Mouse (Mus musculus) thymus, postnatal 14 days (tissue): ENCODE results near the gene Pdzd3.

Experiments
- DNase-seq: peaks from one replicate; pipeline ENCODE4 v3.0.0; 2021

The Pdzd3 gene

DNA sequence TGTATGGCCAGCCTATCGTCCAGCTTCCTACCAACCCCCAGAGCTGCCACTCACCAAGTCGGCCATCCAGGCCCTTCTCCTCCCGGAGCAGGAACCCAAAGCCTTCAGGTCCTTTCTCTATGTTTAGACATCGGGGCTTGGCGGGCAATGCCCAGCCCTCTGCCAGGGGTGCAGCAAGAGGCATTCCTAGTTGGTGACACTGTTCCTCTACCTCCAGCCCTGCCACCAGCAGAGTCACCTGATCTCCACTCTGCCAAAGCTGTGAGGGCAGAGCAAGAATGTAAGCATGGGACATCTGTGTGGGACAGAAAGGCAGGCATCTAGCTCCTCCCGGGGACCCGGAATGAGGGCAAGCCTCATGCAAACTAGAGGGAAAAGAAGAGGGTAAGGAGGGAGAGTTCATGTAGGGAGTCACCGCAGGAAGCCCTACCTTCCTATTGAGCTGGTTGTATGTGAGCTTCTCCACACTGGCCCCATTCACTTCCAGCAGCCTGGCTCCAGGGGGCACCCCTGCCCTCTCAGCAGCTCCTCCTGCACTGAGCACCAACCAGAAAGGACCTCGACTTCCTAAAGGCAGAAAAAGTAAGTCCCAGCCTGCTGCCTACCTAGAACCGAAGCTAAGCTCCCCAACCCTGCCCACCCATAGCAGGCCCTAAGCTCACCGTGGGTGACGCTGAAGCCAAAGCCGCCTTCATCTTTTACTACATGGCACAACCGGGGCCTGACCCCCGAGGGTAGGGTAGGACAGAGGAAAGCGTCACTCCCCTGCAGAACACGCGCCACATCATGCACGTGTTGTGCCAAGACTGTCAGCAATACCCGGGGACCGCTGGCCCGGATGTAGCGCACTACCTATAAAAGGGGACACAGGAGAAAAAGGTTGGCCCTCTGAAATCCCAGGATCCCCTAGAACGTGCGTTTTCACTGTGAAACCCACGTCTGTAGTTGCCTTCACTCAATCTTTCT, 1.8 kb downstream of the Pdzd3 start:
- peak; percentile 92 for DNase-seq

GRCm38 (mm10) chr9:44247907-44248306, 3.4 kb downstream of the Pdzd3 start:
- DNase-seq = no peak

GRCm38 (mm10) chr9:44243621-44244020, 7.7 kb downstream of the Pdzd3 start:
- DNase-seq = no peak

GRCm38 (mm10) chr9:44241418-44241817, 9.9 kb downstream of the Pdzd3 start:
- DNase-seq = peak; percentile 63

DNA sequence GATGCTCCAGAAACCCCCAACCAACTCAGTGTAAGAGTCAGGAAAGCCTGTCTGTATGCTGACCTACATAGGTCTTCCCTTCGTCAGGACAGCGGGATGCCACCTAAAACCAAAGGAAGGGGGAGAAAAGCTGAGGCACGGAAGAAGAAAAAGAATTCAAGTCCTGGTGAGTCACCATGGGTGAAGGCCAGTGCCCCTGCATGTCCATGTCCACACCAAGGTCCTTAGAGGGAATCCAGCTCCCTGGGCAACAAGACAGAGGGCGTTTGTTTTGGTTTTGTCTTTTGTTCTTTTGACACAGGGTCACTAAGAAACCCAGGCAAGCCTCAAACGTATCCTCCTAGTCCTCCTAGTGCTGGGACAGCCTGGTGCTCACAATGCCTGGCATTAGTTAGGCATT, 10.4 kb downstream of the Pdzd3 start:
- no peak for DNase-seq

DNA sequence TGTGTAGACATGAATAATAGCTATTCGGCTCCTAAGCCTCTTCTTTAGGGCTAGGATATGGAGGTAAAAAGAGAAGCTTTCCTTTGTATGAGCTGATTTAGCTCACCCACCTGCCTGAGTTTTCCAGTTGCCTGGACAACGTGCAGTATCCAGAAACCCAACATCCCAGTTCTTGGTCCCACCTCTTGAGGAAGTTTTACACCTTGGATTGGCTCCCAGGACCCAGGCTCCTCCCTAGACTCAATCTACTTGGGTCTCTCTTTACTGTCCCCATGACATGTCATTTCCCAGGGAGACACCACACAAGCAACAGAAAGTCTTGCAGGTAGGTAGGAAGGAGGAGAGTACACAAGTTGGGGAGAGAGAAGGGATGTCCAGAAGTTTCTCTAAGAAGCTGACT, 10.9 kb downstream of the Pdzd3 start, which contains the start of gene Ccdc153:
Gene Ccdc153 (plus strand): TSS at position 278 of the 400 bp plus-strand sequence.
- no peak for DNase-seq

DNA sequence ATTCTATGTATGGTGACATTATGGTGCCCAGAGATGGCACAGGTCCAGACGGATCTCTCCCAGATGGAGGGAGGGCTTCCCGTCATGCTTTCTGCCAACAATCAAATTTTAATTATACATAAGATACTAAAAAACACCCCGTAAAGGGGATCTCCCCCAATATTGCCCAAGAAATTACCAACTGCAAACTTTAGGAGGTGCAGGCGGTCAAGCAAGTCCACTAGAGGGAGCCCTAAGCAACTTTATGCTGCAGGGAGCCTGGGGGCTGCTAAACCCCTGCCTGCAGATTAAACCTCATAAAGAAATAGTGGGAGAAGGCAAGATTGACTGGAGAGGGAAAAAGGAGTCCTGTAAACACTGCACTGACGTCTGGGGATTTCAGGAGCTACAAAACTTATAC, 11.8 kb downstream of the Pdzd3 start:
- DNase-seq = peak; percentile 90

GRCm38 (mm10) chr9:44238501-44239190, 12.6 kb downstream of the Pdzd3 start:
- peak; percentile 84 for DNase-seq

GRCm38 (mm10) chr9:44237128-44237527, 14.1 kb downstream of the Pdzd3 start:
- peak; percentile 32 for DNase-seq

- DNase-seq = no peak
Observed at GRCm38 (mm10) chr9:44236601-44237000, 14.7 kb downstream of the Pdzd3 start.

DNA sequence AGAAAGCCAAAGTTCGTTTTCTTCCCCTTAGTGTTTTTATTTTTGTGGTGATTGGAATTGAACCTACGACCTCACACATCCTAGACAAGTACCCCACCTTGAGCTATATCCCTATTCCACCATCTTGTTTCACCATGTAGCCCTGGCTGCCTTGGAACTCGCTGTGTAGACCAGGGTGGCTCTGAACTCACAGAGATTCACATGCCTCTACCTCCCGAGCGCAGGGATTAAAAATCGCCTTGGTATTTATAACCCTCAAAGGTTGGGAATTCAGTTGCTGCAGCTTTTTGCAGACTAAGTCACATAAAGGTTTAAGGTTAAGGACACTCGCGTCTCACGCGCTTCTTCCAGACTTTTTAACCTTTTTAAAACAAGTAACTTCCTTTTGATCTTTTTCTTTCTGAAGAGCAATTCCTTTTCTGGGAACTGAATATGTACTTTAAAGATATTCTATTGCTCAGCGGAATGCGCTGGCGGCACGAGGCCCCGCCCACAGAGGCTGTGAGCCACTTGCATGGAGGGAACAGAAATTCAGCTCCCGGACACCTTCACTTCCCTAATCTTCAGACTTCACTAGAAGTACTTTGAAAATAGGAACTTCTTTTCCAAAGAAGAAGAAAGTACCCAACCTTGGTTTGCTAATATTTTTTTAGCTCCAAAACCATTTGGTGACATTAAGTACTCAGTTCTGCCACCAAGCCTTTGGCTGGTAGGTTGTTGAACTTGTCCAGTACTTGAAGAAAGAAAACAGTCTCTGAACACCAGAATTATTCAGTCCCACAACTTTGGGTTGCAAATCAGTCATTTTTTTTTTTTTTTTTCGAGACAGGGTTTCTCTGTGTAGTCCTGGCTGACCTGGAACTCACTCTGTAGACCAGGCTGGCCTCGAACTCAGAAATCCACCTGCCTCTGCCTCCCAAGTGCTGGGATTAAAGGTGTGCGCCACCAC, 16.5 kb downstream of the Pdzd3 start:
- DNase-seq = peak; percentile 86

DNA sequence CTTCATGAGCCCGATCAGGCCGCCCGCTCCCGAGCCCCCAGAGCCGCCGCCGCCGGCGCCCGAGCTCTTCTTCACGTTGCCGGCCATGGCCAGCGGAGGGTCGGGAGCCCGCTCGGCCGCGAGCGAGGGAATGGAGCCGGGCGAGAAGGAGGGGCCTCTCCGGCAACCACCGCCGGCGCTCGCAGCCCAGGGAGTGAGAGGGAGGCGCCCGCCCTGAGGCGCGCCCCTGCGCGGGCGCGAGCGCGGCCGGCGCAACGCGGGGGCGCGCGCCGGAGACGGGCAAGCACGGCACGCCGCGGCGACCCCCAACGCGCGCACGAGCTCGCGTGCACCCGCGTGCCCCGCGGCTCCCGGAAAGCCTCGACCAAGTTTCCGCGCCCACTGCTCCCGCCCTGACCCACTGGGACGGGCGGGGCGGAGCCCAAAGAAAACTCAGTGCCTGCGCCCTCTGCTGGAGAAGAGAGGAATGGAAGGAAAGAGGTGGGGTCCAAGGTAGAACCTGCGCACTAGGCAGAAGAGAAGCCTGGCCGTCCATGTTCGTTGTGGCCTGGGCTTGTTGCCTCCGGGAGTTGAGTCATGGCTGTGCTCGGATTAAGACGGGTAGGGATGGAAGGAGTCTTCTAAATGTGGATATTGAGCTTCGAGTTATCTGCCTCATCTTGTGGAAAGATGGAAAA, 17.3 kb downstream of the Pdzd3 start, which contains the start of gene Cbl:
Gene Cbl (minus strand): TSS at position 248 of the 677 bp plus-strand sequence.
- DNase-seq = peak; percentile 99

DNA sequence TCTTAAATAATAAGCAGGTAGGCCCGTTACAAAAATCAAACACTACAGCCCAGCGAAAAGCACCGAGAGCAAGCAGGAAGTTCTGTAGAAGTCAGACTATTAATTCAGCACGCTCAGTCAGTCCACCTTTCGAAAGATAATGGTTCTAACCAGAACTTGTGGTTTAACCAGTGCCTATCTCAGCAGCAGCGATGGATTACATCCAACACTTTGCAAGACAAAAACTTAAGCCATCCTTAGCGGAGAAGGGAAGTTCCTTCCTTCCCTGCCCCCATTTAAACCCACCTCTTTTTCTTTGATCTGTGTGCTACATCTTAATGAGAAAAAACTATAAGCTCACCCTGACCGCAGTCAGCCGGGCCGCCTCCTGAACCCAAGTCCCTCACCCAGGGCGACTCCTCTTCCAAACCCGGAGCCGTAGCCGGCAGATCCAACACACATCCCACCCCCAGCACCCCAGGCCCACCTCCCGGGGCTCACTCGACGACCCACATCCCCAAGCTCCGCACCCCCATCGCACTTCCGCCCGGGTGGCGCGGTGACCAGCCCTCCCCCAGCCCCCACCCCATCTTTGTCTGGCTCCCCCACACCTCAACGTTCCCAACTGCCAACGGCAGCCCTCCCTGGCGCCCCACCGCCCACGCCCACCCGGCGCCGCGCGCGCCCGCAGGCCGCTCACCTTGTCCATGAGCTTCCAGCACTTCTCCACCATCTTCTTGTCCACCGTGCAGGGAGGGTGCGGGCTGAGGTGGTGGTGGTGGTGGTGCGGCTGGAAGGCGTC, 18.1 kb downstream of the Pdzd3 start:
- DNase-seq = peak; percentile 83

GRCm38 (mm10) chr9:44231609-44232008, 19.7 kb downstream of the Pdzd3 start:
- DNase-seq = no peak

GRCm38 (mm10) chr9:44225993-44226392, 25.3 kb downstream of the Pdzd3 start:
- DNase-seq = no peak

DNA sequence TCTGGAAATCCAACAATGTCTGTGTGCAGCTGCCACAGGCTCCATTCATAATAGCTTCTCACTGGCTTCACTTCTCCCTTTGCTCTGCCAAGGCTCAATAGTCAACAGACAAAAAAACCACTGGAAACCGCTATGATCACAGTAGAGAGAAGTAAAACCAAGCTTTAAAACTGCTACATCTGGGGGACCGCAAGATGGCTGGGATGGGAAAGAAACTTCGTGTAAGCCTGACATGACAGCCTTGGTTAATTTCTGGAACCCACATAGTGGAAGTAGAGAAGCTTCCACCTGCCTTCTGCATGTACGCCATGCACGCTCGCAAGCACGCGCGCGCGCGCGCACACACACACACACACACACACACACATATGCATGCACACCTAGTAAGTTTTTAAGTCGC, 37.7 kb downstream of the Pdzd3 start:
- no peak for DNase-seq

- no peak for DNase-seq
Observed at GRCm38 (mm10) chr9:44212406-44212805, 38.9 kb downstream of the Pdzd3 start.

- no peak for DNase-seq
Observed at GRCm38 (mm10) chr9:44209416-44209815, 41.9 kb downstream of the Pdzd3 start.

DNA sequence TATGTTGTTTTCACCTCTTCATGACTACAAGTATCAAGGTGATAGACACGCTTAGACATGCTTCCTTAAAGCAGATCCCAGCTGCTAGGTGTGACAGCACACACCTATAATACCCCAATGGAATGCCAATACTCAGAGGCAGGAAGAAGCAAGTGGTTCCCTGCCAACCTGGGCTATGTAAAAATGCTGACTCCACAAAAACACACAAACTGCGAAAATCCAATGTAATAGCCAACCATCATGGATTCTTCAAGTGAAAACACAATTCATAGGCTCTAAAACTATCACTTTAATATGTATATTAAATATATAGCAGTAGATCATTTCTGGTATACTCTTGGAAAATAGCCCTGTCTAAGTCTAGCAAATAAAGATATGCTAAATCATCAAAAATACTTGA, 43.4 kb downstream of the Pdzd3 start:
- no peak for DNase-seq

DNA sequence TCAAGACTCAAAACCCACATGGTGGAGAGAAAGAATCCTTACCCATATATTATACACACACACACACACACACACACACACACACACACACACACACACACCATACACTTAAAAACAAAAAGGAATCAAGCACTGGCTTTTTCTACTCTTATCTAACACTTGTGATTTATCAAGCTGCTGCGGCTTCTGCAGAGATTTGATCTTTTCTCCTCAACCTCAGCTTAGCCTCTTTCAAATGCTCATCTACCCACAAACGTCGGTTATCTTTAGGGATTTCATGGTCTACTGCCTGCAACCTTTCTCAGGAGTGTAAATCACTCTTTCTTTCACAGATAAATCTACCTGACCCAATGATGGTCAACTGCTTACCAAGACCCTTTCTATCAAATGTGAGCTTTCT, 50.8 kb downstream of the Pdzd3 start:
- no peak for DNase-seq

DNA sequence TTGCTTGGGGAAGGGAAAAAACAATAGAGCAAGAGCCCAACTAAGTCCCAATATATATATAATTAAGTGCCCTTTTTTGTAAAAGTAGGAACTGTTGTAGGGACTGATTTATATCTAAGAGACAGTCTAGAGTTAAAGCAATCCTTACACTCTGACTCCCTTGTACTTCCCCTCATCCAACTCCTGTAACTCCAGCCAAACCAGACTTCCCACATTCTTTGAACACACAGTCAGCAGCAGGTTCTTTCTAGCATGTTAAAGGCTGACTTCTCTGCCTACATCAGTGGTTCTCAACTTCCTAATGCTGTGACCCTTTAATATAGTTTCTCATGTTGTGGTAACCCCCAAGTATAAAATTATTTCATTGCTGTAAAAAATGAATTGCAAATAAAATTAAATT, 51.7 kb downstream of the Pdzd3 start:
- DNase-seq = no peak
